Mouse (Mus musculus) lung, embryonic 15.5 days (tissue): ENCODE measurements around the gene Slc1a7. TPM values are rescaled to one million over a fixed set of nuclear protein-coding genes. Genes with fewer than 3 reads are reported as not detected.
A peak's percentile ranks its signal among the peaks of the same experiment; 100 is the strongest.

Experiments used
- ATAC-seq: fragments of 200-750 bp; cut with Nextera tagmentation; 2 replicates; pipeline ENCODE4 v1.8.0; 2017; ENCODE audit warnings: moderate number of reproducible peaks, borderline replicate concordance; ENCODE audit not compliant: low FRiP score, low TSS enrichment; ENCODE audit errors: extremely low read depth
- H3K27ac ChIP-seq: fragments of 300-500 bp; sonication (generic); 2 replicates; pipeline ENCODE4 v1.5.1; 2015; ENCODE audit warnings: moderate library complexity, mild to moderate bottlenecking, inconsistent platforms
- H3K27me3 ChIP-seq: fragments of 300-500 bp; sonication (generic); 2 replicates; pipeline ENCODE4 v1.6.1; 2015; ENCODE audit warnings: inconsistent platforms
- H3K36me3 ChIP-seq: fragments of 300-500 bp; sonication (generic); 2 replicates; pipeline ENCODE4 v1.6.1; 2015; ENCODE audit warnings: inconsistent platforms
- H3K4me1 ChIP-seq: fragments of 300-500 bp; sonication (generic); 2 replicates; pipeline ENCODE4 v1.6.1; 2015; ENCODE audit warnings: inconsistent platforms
- H3K4me2 ChIP-seq: fragments of 300-500 bp; sonication (generic); 2 replicates; pipeline ENCODE4 v1.6.1; 2015; ENCODE audit warnings: inconsistent platforms, mild to moderate bottlenecking, moderate library complexity
- H3K4me3 ChIP-seq: fragments of 300-500 bp; sonication (generic); 2 replicates; pipeline ENCODE4 v1.5.1; 2015; ENCODE audit warnings: mild to moderate bottlenecking, inconsistent platforms
- H3K9ac ChIP-seq: fragments of 300-500 bp; sonication (generic); 2 replicates; pipeline ENCODE4 v1.6.1; 2015; ENCODE audit warnings: inconsistent platforms
- H3K9me3 ChIP-seq: fragments of 300-500 bp; sonication (generic); 2 replicates; pipeline ENCODE4 v1.6.1; 2016; ENCODE audit warnings: inconsistent platforms
- WGBS: fragments of 180-500 bp; shearing (Covaris S2); methylation state at CpG from one replicate; pipeline ENCODE4 v1.1.7; 2015; 5-methylcytosine and 5-hydroxymethylcytosine counted together
- polyA plus RNA-seq: library from polyadenylated mRNA; unstranded; fragments of >200 nt; fragmentation: Nextera tagmentation; extraction: Ambion mirVana; gene quantifications from 2 replicates; pipeline ENCODE4 v1.2.1, GENCODE M21; 2015

Gene Slc1a7
- polyA plus RNA-seq, 1 experiment from 2014 or later = 0.10 TPM

GRCm38 (mm10) chr4:107974527-107974926 is 6.4 kb downstream of the Slc1a7 start:
- Histone ChIP-seq H3K4me1 (no peaks in the 10 kb centered on the region), H3K4me2 (no peak overlapping the region), H3K27me3 (no peaks in the 10 kb centered on the region), H3K4me3 (no peak overlapping the region), H3K9ac (no peak overlapping the region), H3K27ac (no peak overlapping the region), H3K9me3 (no peaks in the 10 kb centered on the region), H3K36me3 (no peaks in the 10 kb centered on the region)
- 66% methylated on average over 11 of the region's 11 CpGs for WGBS
- ATAC-seq = no peak

GRCm38 (mm10) chr4:107975004-107975403 is 6.9 kb downstream of the Slc1a7 start:
- H3K9me3 ChIP-seq = no peaks in the 10 kb centered on the region
- H3K27me3 ChIP-seq = no peaks in the 10 kb centered on the region
- H3K4me2 ChIP-seq = no peak overlapping the region
- 64% methylated on average over 7 of the region's 7 CpGs for WGBS
- H3K27ac ChIP-seq = no peak overlapping the region
- no peaks in the 10 kb centered on the region for H3K4me1 ChIP-seq
- no peak overlapping the region for H3K9ac ChIP-seq
- H3K4me3 ChIP-seq = no peak overlapping the region
- no peaks in the 10 kb centered on the region for H3K36me3 ChIP-seq
- no peak for ATAC-seq

- Histone ChIP-seq H3K4me3 (no peak overlapping the region), H3K36me3 (no peaks in the 10 kb centered on the region), H3K27ac (no peak overlapping the region), H3K27me3 (no peaks in the 10 kb centered on the region), H3K9me3 (no peaks in the 10 kb centered on the region), H3K4me2 (no peak overlapping the region), H3K4me1 (no peaks in the 10 kb centered on the region), H3K9ac (no peak overlapping the region)
- no peak for ATAC-seq
- 49% methylated on average over 4 of the region's 4 CpGs for WGBS
Observed at GRCm38 (mm10) chr4:107977593-107977992, 9.5 kb downstream of the Slc1a7 start.

- ATAC-seq = no peak
- Histone ChIP-seq H3K9me3 (no peaks in the 10 kb centered on the region), H3K27me3 (no peaks in the 10 kb centered on the region), H3K4me1 (peaks cover 7% of the 10 kb centered on the region), H3K4me3 (no peak overlapping the region), H3K27ac (peak overlapping the region; percentile 68; the same call in 1 of the 2 replicates), H3K9ac (no peak overlapping the region), H3K4me2 (no peak overlapping the region), H3K36me3 (no peaks in the 10 kb centered on the region)
- 44% methylated on average over 2 of the region's 2 CpGs for WGBS
Observed at GRCm38 (mm10) chr4:107979530-107979929, 11.4 kb downstream of the Slc1a7 start.

- H3K4me3 ChIP-seq = no peak overlapping the region
- H3K9me3 ChIP-seq = no peaks in the 10 kb centered on the region
- H3K27ac ChIP-seq = peak overlapping the region; percentile 59
- no peaks in the 10 kb centered on the region for H3K36me3 ChIP-seq
- H3K4me1 ChIP-seq = peaks cover 12% of the 10 kb centered on the region
- H3K27me3 ChIP-seq = no peaks in the 10 kb centered on the region
- H3K9ac ChIP-seq = no peak overlapping the region
- no peak overlapping the region for H3K4me2 ChIP-seq
- ATAC-seq = no peak
- 75% methylated on average over 6 of the region's 6 CpGs for WGBS
Observed at GRCm38 (mm10) chr4:107980002-107980600, 12.0 kb downstream of the Slc1a7 start.

GRCm38 (mm10) chr4:107983717-107984116 is 15.6 kb downstream of the Slc1a7 start:
- no peak overlapping the region for H3K9ac ChIP-seq
- H3K27me3 ChIP-seq = no peaks in the 10 kb centered on the region
- H3K4me3 ChIP-seq = no peak overlapping the region
- H3K27ac ChIP-seq = peak overlapping the region; percentile 73; the same call in 1 of the 2 replicates
- H3K9me3 ChIP-seq = no peaks in the 10 kb centered on the region
- H3K36me3 ChIP-seq = no peaks in the 10 kb centered on the region
- ATAC-seq = no peak
- H3K4me2 ChIP-seq = no peak overlapping the region
- WGBS = 69% methylated on average over 1 of the region's 1 CpGs
- H3K4me1 ChIP-seq = peaks cover 12% of the 10 kb centered on the region

GRCm38 (mm10) chr4:107984282-107984981 is 16.3 kb downstream of the Slc1a7 start:
- ATAC-seq = peak; percentile 69; the same call in 1 of the 2 replicates
- no peaks in the 10 kb centered on the region for H3K36me3 ChIP-seq
- H3K27ac ChIP-seq = peak overlapping the region; percentile 73
- no peaks in the 10 kb centered on the region for H3K9me3 ChIP-seq
- peaks cover 12% of the 10 kb centered on the region for H3K4me1 ChIP-seq
- H3K4me2 ChIP-seq = no peak overlapping the region
- H3K9ac ChIP-seq = no peak overlapping the region
- no peaks in the 10 kb centered on the region for H3K27me3 ChIP-seq
- WGBS = 43% methylated on average over 7 of the region's 7 CpGs
- H3K4me3 ChIP-seq = no peak overlapping the region

- H3K27me3 ChIP-seq = no peaks in the 10 kb centered on the region
- H3K4me3 ChIP-seq = no peak overlapping the region
- no peak overlapping the region for H3K27ac ChIP-seq
- H3K4me1 ChIP-seq = peaks cover 19% of the 10 kb centered on the region
- no peak overlapping the region for H3K9ac ChIP-seq
- no peak for ATAC-seq
- no peak overlapping the region for H3K4me2 ChIP-seq
- no peaks in the 10 kb centered on the region for H3K36me3 ChIP-seq
- H3K9me3 ChIP-seq = no peaks in the 10 kb centered on the region
- 86% methylated on average over 5 of the region's 5 CpGs for WGBS
Observed at GRCm38 (mm10) chr4:107985812-107986211, 17.7 kb downstream of the Slc1a7 start.

GRCm38 (mm10) chr4:107986386-107987168 is 18.4 kb downstream of the Slc1a7 start:
- no peaks in the 10 kb centered on the region for H3K36me3 ChIP-seq

GRCm38 (mm10) chr4:107988931-107989330 is 20.8 kb downstream of the Slc1a7 start:
- H3K27me3 ChIP-seq = no peaks in the 10 kb centered on the region
- no peak for ATAC-seq
- no peak overlapping the region for H3K4me2 ChIP-seq
- H3K4me1 ChIP-seq = peaks cover 28% of the 10 kb centered on the region
- no peaks in the 10 kb centered on the region for H3K36me3 ChIP-seq
- no peaks in the 10 kb centered on the region for H3K9me3 ChIP-seq
- no peak overlapping the region for H3K9ac ChIP-seq
- 43% methylated on average over 8 of the region's 8 CpGs for WGBS
- no peak overlapping the region for H3K4me3 ChIP-seq
- H3K27ac ChIP-seq = no peak overlapping the region

More at GRCm38 (mm10) chr4:107986386-107987168, 18.4 kb downstream of the Slc1a7 start:
- ATAC-seq = no peak
- no peak overlapping the region for H3K4me2 ChIP-seq
- no peaks in the 10 kb centered on the region for H3K9me3 ChIP-seq
- peaks cover 25% of the 10 kb centered on the region for H3K4me1 ChIP-seq
- WGBS = 79% methylated on average over 11 of the region's 11 CpGs
- no peak overlapping the region for H3K4me3 ChIP-seq
- H3K27ac ChIP-seq = no peak overlapping the region
- no peaks in the 10 kb centered on the region for H3K27me3 ChIP-seq
- no peak overlapping the region for H3K9ac ChIP-seq

- WGBS = 52% methylated on average over 5 of the region's 5 CpGs
- Histone ChIP-seq H3K9me3 (no peaks in the 10 kb centered on the region), H3K27ac (no peak overlapping the region), H3K27me3 (no peaks in the 10 kb centered on the region), H3K4me2 (no peak overlapping the region), H3K36me3 (no peaks in the 10 kb centered on the region), H3K9ac (no peak overlapping the region), H3K4me3 (no peak overlapping the region), H3K4me1 (peaks cover 19% of the 10 kb centered on the region)
- no peak for ATAC-seq
Observed at GRCm38 (mm10) chr4:107990818-107991217, 22.7 kb downstream of the Slc1a7 start.

- peaks cover 19% of the 10 kb centered on the region for H3K4me1 ChIP-seq
- H3K9ac ChIP-seq = no peak overlapping the region
- ATAC-seq = peak; percentile 69
- no peak overlapping the region for H3K4me3 ChIP-seq
- 3% methylated on average over 6 of the region's 6 CpGs for WGBS
- no peak overlapping the region for H3K4me2 ChIP-seq
- H3K9me3 ChIP-seq = no peaks in the 10 kb centered on the region
- no peak overlapping the region for H3K27ac ChIP-seq
- H3K36me3 ChIP-seq = no peaks in the 10 kb centered on the region
- H3K27me3 ChIP-seq = no peaks in the 10 kb centered on the region
Observed at GRCm38 (mm10) chr4:107991879-107992278, 23.7 kb downstream of the Slc1a7 start.
